Mouse (Mus musculus) lung, embryonic 14.5 days (tissue): ENCODE measurements around the gene Cfap54. TPM values are rescaled to one million over a fixed set of nuclear protein-coding genes. Genes with fewer than 3 reads are reported as not detected.

ENCODE experiments used
- ATAC-seq: fragments of 200-750 bp; cut with Nextera tagmentation; 2 replicates; pipeline ENCODE4 v1.8.0; 2017; ENCODE audit warnings: mild to moderate bottlenecking, moderate TSS enrichment, moderate library complexity; ENCODE audit not compliant: insufficient read depth
- DNase-seq: peaks from one replicate; pipeline ENCODE4 v3.0.0-alpha.2; 2015
- H3K27ac ChIP-seq: fragments of 300-500 bp; sonication (generic); 2 replicates; pipeline ENCODE4 v1.5.1; 2014; ENCODE audit warnings: low read depth, mild to moderate bottlenecking, moderate library complexity
- H3K27me3 ChIP-seq: fragments of 300-500 bp; sonication (generic); 2 replicates; pipeline ENCODE4 v1.6.1; 2014; ENCODE audit warnings: low read length, control low read depth; ENCODE audit not compliant: insufficient read depth
- H3K36me3 ChIP-seq: fragments of 300-500 bp; sonication (generic); 2 replicates; pipeline ENCODE4 v1.6.1; 2014; ENCODE audit warnings: control low read depth; ENCODE audit not compliant: insufficient read depth
- H3K4me1 ChIP-seq: fragments of 300-500 bp; sonication (generic); 2 replicates; pipeline ENCODE4 v1.6.1; 2014; ENCODE audit warnings: antibody characterized with exemption, control low read depth; ENCODE audit not compliant: insufficient read depth
- H3K4me2 ChIP-seq: fragments of 300-500 bp; sonication (generic); 2 replicates; pipeline ENCODE4 v1.6.1; 2014; ENCODE audit warnings: mild to moderate bottlenecking
- H3K4me3 ChIP-seq: fragments of 300-500 bp; sonication (generic); 2 replicates; pipeline ENCODE4 v1.5.1; 2014; ENCODE audit warnings: low read depth, low read length
- H3K9ac ChIP-seq: fragments of 300-500 bp; sonication (generic); 2 replicates; pipeline ENCODE4 v1.6.1; 2014
- H3K9me3 ChIP-seq: fragments of 300-500 bp; sonication (generic); 2 replicates; pipeline ENCODE4 v1.6.1; 2016; ENCODE audit warnings: low read depth, low read length, control low read depth
- CTCF ChIP-seq: IDR thresholded peaks from 2 replicates; pipeline ENCODE4 v1.5.1; 2016; ENCODE audit warnings: antibody characterized with exemption, low read depth
- WGBS: fragments of 180-500 bp; shearing (Covaris S2); extraction: QIAGEN DNeasy Blood & Tissue Kit; methylation state at CpG from one replicate; pipeline ENCODE4 v1.1.7; 2014; 5-methylcytosine and 5-hydroxymethylcytosine counted together
- polyA plus RNA-seq: library from polyadenylated mRNA; unstranded; fragments of >200 nt; fragmentation: Nextera tagmentation; extraction: Ambion mirVana; gene quantifications from 2 replicates; pipeline ENCODE4 v1.2.1, GENCODE M21; 2014

Cfap54 gene
- polyA plus RNA-seq, 1 experiment from 2014 or later: 0.70 TPM

GRCm38 (mm10) chr10:92995186-92995585 is 86.2 kb downstream of the Cfap54 start:
- DNase-seq (no peak), ATAC-seq (no peak)
- Histone ChIP-seq H3K27ac (no peak overlapping the region), H3K4me1 (no peaks in the 10 kb centered on the region), H3K4me3 (no peak overlapping the region), H3K9me3 (no peaks in the 10 kb centered on the region), H3K27me3 (no peaks in the 10 kb centered on the region), H3K4me2 (no peak overlapping the region), H3K9ac (no peak overlapping the region), H3K36me3 (no peaks in the 10 kb centered on the region)
- 84% methylated on average over 7 of the region's 7 CpGs for WGBS
- no peak for TF ChIP-seq CTCF

- Histone ChIP-seq H3K27ac (no peak overlapping the region), H3K9me3 (no peaks in the 10 kb centered on the region), H3K4me3 (no peak overlapping the region), H3K4me1 (no peaks in the 10 kb centered on the region), H3K27me3 (no peaks in the 10 kb centered on the region), H3K9ac (no peak overlapping the region), H3K36me3 (no peaks in the 10 kb centered on the region), H3K4me2 (no peak overlapping the region)
- 51% methylated on average over 3 of the region's 3 CpGs for WGBS
- DNase-seq: no peak
- no peak for TF ChIP-seq CTCF
- ATAC-seq: no peak
These were observed 87.1 kb downstream of the Cfap54 start for GRCm38 (mm10) chr10:92994340-92994739.

GRCm38 (mm10) chr10:92992526-92992925 is 88.9 kb downstream of the Cfap54 start:
- Histone ChIP-seq H3K27me3 (no peaks in the 10 kb centered on the region), H3K4me1 (no peaks in the 10 kb centered on the region), H3K4me3 (no peak overlapping the region), H3K9me3 (no peaks in the 10 kb centered on the region), H3K27ac (no peak overlapping the region), H3K4me2 (no peak overlapping the region), H3K36me3 (no peaks in the 10 kb centered on the region), H3K9ac (no peak overlapping the region)
- ATAC-seq (no peak), DNase-seq (no peak)
- no peak for TF ChIP-seq CTCF

- H3K27ac ChIP-seq: no peak overlapping the region
- H3K4me1 ChIP-seq: no peaks in the 10 kb centered on the region
- DNase-seq: no peak
- H3K27me3 ChIP-seq: no peaks in the 10 kb centered on the region
- 74% methylated on average over 2 of the region's 2 CpGs for WGBS
- no peak overlapping the region for H3K9ac ChIP-seq
- no peak for ATAC-seq
- TF ChIP-seq CTCF: no peak
- no peak overlapping the region for H3K4me2 ChIP-seq
- H3K36me3 ChIP-seq: no peaks in the 10 kb centered on the region
- no peak overlapping the region for H3K4me3 ChIP-seq
- H3K9me3 ChIP-seq: no peaks in the 10 kb centered on the region
These were observed 90.8 kb downstream of the Cfap54 start for GRCm38 (mm10) chr10:92990576-92990975.

DNA sequence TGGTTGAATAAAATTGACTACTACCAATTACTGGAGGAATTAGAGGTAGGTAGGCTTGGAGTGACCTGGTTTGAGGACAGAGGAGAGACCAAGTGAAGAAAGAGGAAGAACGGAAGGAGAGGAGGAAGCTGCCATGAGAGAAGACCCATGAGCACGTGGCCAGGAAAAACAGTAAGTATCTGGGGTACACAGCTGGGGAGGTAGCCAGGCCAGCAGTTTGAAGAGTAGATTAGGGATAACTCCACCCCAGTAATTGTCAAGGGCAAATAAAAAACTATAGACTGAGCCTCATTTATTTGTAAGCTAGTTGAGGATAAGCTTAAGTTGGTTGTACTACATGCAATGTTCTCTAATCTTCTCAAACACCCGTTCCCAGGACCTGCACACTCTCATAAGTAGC is 116.3 kb downstream of the Cfap54 start:
- Histone ChIP-seq H3K36me3 (no peaks in the 10 kb centered on the region), H3K4me1 (no peaks in the 10 kb centered on the region), H3K27ac (no peak overlapping the region), H3K4me3 (no peak overlapping the region), H3K9me3 (no peaks in the 10 kb centered on the region), H3K9ac (no peak overlapping the region), H3K4me2 (no peak overlapping the region), H3K27me3 (no peaks in the 10 kb centered on the region)
- no peak for ATAC-seq
- DNase-seq: no peak
- no peak for TF ChIP-seq CTCF
- WGBS: 86% methylated on average over 3 of the region's 3 CpGs

GRCm38 (mm10) chr10:92950044-92950443 is 131.4 kb downstream of the Cfap54 start:
- no peak overlapping the region for H3K27ac ChIP-seq
- no peaks in the 10 kb centered on the region for H3K27me3 ChIP-seq
- H3K9ac ChIP-seq: no peak overlapping the region
- no peak overlapping the region for H3K4me3 ChIP-seq
- 83% methylated on average over 1 of the region's 1 CpGs for WGBS
- no peak for DNase-seq
- H3K36me3 ChIP-seq: no peaks in the 10 kb centered on the region
- no peak for TF ChIP-seq CTCF
- H3K4me2 ChIP-seq: no peak overlapping the region
- H3K4me1 ChIP-seq: no peaks in the 10 kb centered on the region
- ATAC-seq: no peak
- no peaks in the 10 kb centered on the region for H3K9me3 ChIP-seq

GRCm38 (mm10) chr10:92942848-92943645 is 138.4 kb downstream of the Cfap54 start:
- no peak overlapping the region for H3K27ac ChIP-seq
- H3K9me3 ChIP-seq: no peaks in the 10 kb centered on the region
- H3K4me1 ChIP-seq: no peaks in the 10 kb centered on the region
- no peak for ATAC-seq
- no peaks in the 10 kb centered on the region for H3K27me3 ChIP-seq
- WGBS: 71% methylated on average over 7 of the region's 7 CpGs
- no peak overlapping the region for H3K4me3 ChIP-seq
- no peak overlapping the region for H3K4me2 ChIP-seq
- no peak overlapping the region for H3K9ac ChIP-seq
- H3K36me3 ChIP-seq: no peaks in the 10 kb centered on the region
- DNase-seq: no peak
- TF ChIP-seq CTCF: no peak

DNA sequence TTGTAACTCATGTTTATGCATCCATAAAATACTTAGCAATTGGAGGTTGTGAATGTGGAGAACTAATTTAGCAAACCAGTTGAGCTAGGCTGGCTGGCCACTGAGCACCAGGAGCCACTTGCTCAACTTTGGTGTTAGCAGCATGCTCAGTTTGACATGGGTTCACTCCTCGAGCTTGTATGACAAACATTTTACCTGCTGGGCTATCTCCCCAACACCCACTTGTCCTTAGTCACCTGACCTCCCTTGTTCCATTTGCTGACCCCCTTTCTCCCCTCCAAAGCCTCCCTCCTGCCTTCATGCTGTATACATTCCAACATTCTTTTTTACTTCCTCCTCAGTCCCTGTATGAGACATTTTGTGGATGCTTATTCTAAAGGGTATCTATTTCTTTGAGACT is 139.8 kb downstream of the Cfap54 start:
- no peak for DNase-seq
- Histone ChIP-seq H3K36me3 (no peaks in the 10 kb centered on the region), H3K9ac (no peak overlapping the region), H3K4me1 (no peaks in the 10 kb centered on the region), H3K27me3 (no peaks in the 10 kb centered on the region), H3K9me3 (no peaks in the 10 kb centered on the region), H3K4me3 (no peak overlapping the region), H3K27ac (no peak overlapping the region), H3K4me2 (no peak overlapping the region)
- no peak for ATAC-seq
- WGBS: 36% methylated on average over 1 of the region's 1 CpGs
- TF ChIP-seq CTCF: no peak
